Mouse (Mus musculus): ENCODE results near the gene Jazf1. TPM values are rescaled to one million over a fixed set of nuclear protein-coding genes. Genes with fewer than 3 reads are reported as not detected.
A peak's percentile ranks its signal among the peaks of the same experiment; 100 is the strongest.

Gene Jazf1
- polyA plus RNA-seq, 1 experiment from 2014 or later, result 9.3 TPM

DNA sequence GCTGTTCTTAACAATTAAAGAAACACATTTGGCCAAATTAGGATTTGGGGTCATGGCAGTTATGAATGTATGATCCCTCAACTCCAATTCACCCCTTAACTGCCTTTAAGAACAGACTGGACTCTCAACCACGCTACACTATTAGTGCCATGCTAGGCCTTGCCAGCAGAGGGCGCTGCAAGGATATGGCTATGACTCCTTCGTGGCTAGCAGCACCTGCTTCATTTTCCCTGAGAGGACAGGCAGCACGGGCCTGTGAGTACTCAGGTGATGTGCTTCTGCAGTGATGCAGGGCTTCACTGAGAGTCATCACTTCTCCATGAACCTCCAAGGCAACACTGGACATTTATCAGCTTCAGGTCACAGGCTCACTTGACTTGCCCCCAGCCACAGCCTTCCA lies 110.7 kb downstream of the Jazf1 start:
- Histone ChIP-seq H3K36me3 (ENCODE audit: control insufficient read depth, insufficient read depth, low read length) (no peaks in the 10 kb centered on the region), H3K27me3 (ENCODE audit: control insufficient read depth, insufficient read depth, low read length) (no peaks in the 10 kb centered on the region), H3K4me2 (replicated peaks; ENCODE audit: low read depth, low read length) (no peak overlapping the region), H3K27ac (ENCODE audit: low read length) (no peak overlapping the region), H3K9ac (replicated peaks; ENCODE audit: low read depth, low read length) (no peak overlapping the region), H3K9me3 (ENCODE audit: control insufficient read depth, low read depth, low read length) (no peaks in the 10 kb centered on the region), H3K4me3 (ENCODE audit: low read depth, low read length) (no peak overlapping the region), H3K4me1 (ENCODE audit: control insufficient read depth, insufficient read depth, low read length) (peaks cover 31% of the 10 kb centered on the region)
- 8% methylated on average over 4 of the region's 4 CpGs for WGBS
- ATAC-seq (ENCODE audit: insufficient number of reproducible peaks, insufficient read depth, low FRiP score, low read depth), result no peak

DNA sequence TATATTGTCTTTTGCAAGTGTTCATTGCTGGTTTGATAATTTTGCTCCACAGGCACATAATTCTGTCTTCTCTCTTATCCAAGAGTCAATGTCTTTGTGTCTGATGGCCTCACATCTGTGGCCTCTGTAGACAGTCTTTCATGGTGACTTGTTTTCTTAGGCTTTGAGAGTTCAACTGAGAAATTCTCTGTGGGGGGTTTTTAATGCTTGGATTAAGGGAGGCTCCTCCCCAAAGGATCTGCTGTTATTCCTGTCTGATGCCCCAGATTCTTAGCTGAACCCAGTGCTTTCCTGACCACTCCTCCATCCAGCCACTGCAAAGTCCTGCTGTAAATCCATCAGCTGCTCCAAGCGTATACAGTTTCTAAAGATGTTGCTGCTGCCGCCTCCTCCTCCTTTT lies 112.3 kb downstream of the Jazf1 start:
- H3K4me2 ChIP-seq (replicated peaks; ENCODE audit: low read depth, low read length), result no peak overlapping the region
- ATAC-seq (ENCODE audit: insufficient number of reproducible peaks, insufficient read depth, low FRiP score, low read depth), result no peak
- H3K9me3 ChIP-seq (ENCODE audit: control insufficient read depth, low read depth, low read length), result no peaks in the 10 kb centered on the region
- no peaks in the 10 kb centered on the region for H3K36me3 ChIP-seq (ENCODE audit: control insufficient read depth, insufficient read depth, low read length)
- H3K4me1 ChIP-seq (ENCODE audit: control insufficient read depth, insufficient read depth, low read length), result peaks cover 26% of the 10 kb centered on the region
- no peak overlapping the region for H3K9ac ChIP-seq (replicated peaks; ENCODE audit: low read depth, low read length)
- H3K27me3 ChIP-seq (ENCODE audit: control insufficient read depth, insufficient read depth, low read length), result no peaks in the 10 kb centered on the region
- H3K27ac ChIP-seq (ENCODE audit: low read length), result no peak overlapping the region
- WGBS, result 90% methylated on average over 2 of the region's 2 CpGs
- H3K4me3 ChIP-seq (ENCODE audit: low read depth, low read length), result no peak overlapping the region

DNA sequence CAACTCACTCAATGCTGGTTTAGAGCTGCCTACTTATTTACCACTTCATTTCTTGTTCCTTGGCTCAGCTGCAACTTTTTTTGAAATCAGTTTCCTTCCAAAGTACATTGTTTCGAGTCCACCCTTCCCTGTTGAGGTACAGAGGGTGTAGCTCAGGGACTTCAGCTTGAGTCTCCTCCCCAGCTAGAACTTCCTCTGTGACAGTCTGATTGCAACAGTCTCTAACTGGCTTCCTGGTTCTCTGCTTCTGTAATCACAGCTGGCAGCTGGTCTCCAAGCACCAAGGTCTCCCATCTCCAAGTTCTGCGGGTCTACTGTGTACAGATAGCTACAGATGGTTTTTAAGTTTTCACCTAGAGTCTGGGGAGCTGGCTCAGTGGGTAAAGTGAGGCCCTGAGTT lies 113.1 kb downstream of the Jazf1 start:
- Histone ChIP-seq H3K9me3 (ENCODE audit: control insufficient read depth, low read depth, low read length) (no peaks in the 10 kb centered on the region), H3K36me3 (ENCODE audit: control insufficient read depth, insufficient read depth, low read length) (no peaks in the 10 kb centered on the region), H3K4me1 (ENCODE audit: control insufficient read depth, insufficient read depth, low read length) (peaks cover 26% of the 10 kb centered on the region), H3K9ac (replicated peaks; ENCODE audit: low read depth, low read length) (no peak overlapping the region), H3K4me3 (ENCODE audit: low read depth, low read length) (no peak overlapping the region), H3K27me3 (ENCODE audit: control insufficient read depth, insufficient read depth, low read length) (no peaks in the 10 kb centered on the region), H3K4me2 (replicated peaks; ENCODE audit: low read depth, low read length) (no peak overlapping the region), H3K27ac (ENCODE audit: low read length) (no peak overlapping the region)
- 74% methylated on average over 2 of the region's 2 CpGs for WGBS
- ATAC-seq (ENCODE audit: insufficient number of reproducible peaks, insufficient read depth, low FRiP score, low read depth), result no peak

DNA sequence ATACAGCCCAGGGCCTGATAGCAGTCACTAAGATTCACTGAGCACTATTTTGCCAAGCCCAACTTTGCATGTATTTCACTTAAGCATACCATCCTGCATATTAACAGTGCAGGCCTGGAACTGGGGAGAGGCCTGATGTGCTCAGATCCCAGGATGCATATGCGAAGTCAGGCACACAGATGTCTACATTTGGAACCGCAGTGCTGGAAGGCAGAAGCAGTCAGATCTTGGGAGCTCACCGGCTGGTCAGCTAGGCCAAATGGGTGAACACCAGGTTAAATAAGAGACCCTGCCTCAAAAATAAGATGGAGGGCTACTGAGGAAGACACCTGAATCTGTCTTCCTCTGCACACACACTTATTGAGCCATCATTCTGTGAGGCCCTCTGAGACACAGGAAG lies 113.6 kb downstream of the Jazf1 start:
- no peak for ATAC-seq (ENCODE audit: insufficient number of reproducible peaks, insufficient read depth, low FRiP score, low read depth)
- H3K4me3 ChIP-seq (ENCODE audit: low read depth, low read length), result no peak overlapping the region
- no peaks in the 10 kb centered on the region for H3K27me3 ChIP-seq (ENCODE audit: control insufficient read depth, insufficient read depth, low read length)
- H3K9me3 ChIP-seq (ENCODE audit: control insufficient read depth, low read depth, low read length), result no peaks in the 10 kb centered on the region
- H3K4me1 ChIP-seq (ENCODE audit: control insufficient read depth, insufficient read depth, low read length), result peaks cover 26% of the 10 kb centered on the region
- H3K36me3 ChIP-seq (ENCODE audit: control insufficient read depth, insufficient read depth, low read length), result no peaks in the 10 kb centered on the region
- H3K4me2 ChIP-seq (replicated peaks; ENCODE audit: low read depth, low read length), result no peak overlapping the region
- H3K9ac ChIP-seq (replicated peaks; ENCODE audit: low read depth, low read length), result no peak overlapping the region
- H3K27ac ChIP-seq (ENCODE audit: low read length), result no peak overlapping the region
- 92% methylated on average over 3 of the region's 3 CpGs for WGBS

GRCm38 (mm10) chr6:52954441-52954840 lies 114.0 kb downstream of the Jazf1 start:
- Histone ChIP-seq H3K27ac (ENCODE audit: low read length) (no peak overlapping the region), H3K9me3 (ENCODE audit: control insufficient read depth, low read depth, low read length) (no peaks in the 10 kb centered on the region), H3K9ac (replicated peaks; ENCODE audit: low read depth, low read length) (no peak overlapping the region), H3K4me1 (ENCODE audit: control insufficient read depth, insufficient read depth, low read length) (peaks cover 26% of the 10 kb centered on the region), H3K27me3 (ENCODE audit: control insufficient read depth, insufficient read depth, low read length) (no peaks in the 10 kb centered on the region), H3K4me2 (replicated peaks; ENCODE audit: low read depth, low read length) (no peak overlapping the region), H3K4me3 (ENCODE audit: low read depth, low read length) (no peak overlapping the region), H3K36me3 (ENCODE audit: control insufficient read depth, insufficient read depth, low read length) (no peaks in the 10 kb centered on the region)
- no peak; the same call in 1 of the 2 replicates for ATAC-seq (ENCODE audit: insufficient number of reproducible peaks, insufficient read depth, low FRiP score, low read depth)
- 50% methylated on average over 9 of the region's 9 CpGs for WGBS

- ATAC-seq (ENCODE audit: insufficient number of reproducible peaks, insufficient read depth, low FRiP score, low read depth), result no peak
- Histone ChIP-seq H3K27ac (ENCODE audit: low read length) (no peak overlapping the region), H3K4me3 (ENCODE audit: low read depth, low read length) (no peak overlapping the region), H3K36me3 (ENCODE audit: control insufficient read depth, insufficient read depth, low read length) (no peaks in the 10 kb centered on the region), H3K9me3 (ENCODE audit: control insufficient read depth, low read depth, low read length) (no peaks in the 10 kb centered on the region), H3K4me1 (ENCODE audit: control insufficient read depth, insufficient read depth, low read length) (peaks cover 21% of the 10 kb centered on the region; the same call in 1 of the 2 replicates), H3K4me2 (replicated peaks; ENCODE audit: low read depth, low read length) (no peak overlapping the region), H3K27me3 (ENCODE audit: control insufficient read depth, insufficient read depth, low read length) (no peaks in the 10 kb centered on the region), H3K9ac (replicated peaks; ENCODE audit: low read depth, low read length) (no peak overlapping the region)
- 60% methylated on average over 8 of the region's 8 CpGs for WGBS
These were observed 115.9 kb downstream of the Jazf1 start for GRCm38 (mm10) chr6:52952526-52952900.

DNA sequence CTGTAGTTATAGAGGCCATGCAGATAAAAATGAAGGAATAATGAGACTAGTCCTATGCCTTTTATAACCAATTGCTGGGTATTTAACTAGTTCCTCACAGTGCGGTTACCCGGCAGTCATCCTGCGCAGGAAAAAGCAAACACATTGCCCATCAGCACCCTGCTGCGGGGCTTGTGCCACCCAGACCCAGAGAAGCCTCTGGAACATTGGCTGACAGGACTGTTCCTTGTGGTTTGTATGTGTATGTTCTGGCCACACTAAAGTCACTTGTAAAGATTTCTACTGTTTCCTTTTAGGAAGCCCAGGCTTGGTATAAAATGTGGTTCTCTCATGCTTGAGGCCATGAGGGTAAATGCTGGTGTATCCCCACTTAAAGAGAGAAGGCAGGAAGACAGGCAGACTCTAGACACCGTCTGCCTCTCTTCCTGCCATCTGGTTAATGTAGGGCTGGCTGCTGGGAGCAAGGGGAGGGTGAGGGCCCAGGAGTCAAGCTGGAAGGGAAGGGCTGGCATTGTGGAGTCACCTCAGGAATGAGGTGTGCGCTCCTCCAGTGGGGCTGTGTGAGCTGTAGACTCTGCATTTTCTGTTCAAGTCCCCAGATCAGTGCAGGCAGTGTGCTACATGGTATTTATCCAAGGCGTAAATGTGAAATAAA lies 116.4 kb downstream of the Jazf1 start:
- no peaks in the 10 kb centered on the region for H3K36me3 ChIP-seq (ENCODE audit: control insufficient read depth, insufficient read depth, low read length)
- no peak overlapping the region for H3K4me2 ChIP-seq (replicated peaks; ENCODE audit: low read depth, low read length)
- H3K4me3 ChIP-seq (ENCODE audit: low read depth, low read length), result no peak overlapping the region
- H3K27ac ChIP-seq (ENCODE audit: low read length), result peak overlapping the region; percentile 35; the same call in 1 of the 2 replicates
- no peak for ATAC-seq (ENCODE audit: insufficient number of reproducible peaks, insufficient read depth, low FRiP score, low read depth)
- peaks cover 21% of the 10 kb centered on the region; the same call in 1 of the 2 replicates for H3K4me1 ChIP-seq (ENCODE audit: control insufficient read depth, insufficient read depth, low read length)
- H3K9ac ChIP-seq (replicated peaks; ENCODE audit: low read depth, low read length), result no peak overlapping the region
- H3K27me3 ChIP-seq (ENCODE audit: control insufficient read depth, insufficient read depth, low read length), result no peaks in the 10 kb centered on the region
- 64% methylated on average over 7 of the region's 7 CpGs for WGBS
- no peaks in the 10 kb centered on the region for H3K9me3 ChIP-seq (ENCODE audit: control insufficient read depth, low read depth, low read length)

- H3K36me3 ChIP-seq (ENCODE audit: control insufficient read depth, insufficient read depth, low read length), result no peaks in the 10 kb centered on the region
- H3K4me3 ChIP-seq (ENCODE audit: low read depth, low read length), result no peak overlapping the region
- 62% methylated on average over 5 of the region's 5 CpGs for WGBS
- ATAC-seq (ENCODE audit: insufficient number of reproducible peaks, insufficient read depth, low FRiP score, low read depth), result no peak
- no peaks in the 10 kb centered on the region for H3K9me3 ChIP-seq (ENCODE audit: control insufficient read depth, low read depth, low read length)
- H3K9ac ChIP-seq (replicated peaks; ENCODE audit: low read depth, low read length), result no peak overlapping the region
- no peak overlapping the region for H3K27ac ChIP-seq (ENCODE audit: low read length)
- H3K4me2 ChIP-seq (replicated peaks; ENCODE audit: low read depth, low read length), result no peak overlapping the region
- no peaks in the 10 kb centered on the region for H3K27me3 ChIP-seq (ENCODE audit: control insufficient read depth, insufficient read depth, low read length)
- H3K4me1 ChIP-seq (ENCODE audit: control insufficient read depth, insufficient read depth, low read length), result peaks cover 17% of the 10 kb centered on the region; the same call in 1 of the 2 replicates
These were observed 118.1 kb downstream of the Jazf1 start for GRCm38 (mm10) chr6:52950371-52950770.

DNA sequence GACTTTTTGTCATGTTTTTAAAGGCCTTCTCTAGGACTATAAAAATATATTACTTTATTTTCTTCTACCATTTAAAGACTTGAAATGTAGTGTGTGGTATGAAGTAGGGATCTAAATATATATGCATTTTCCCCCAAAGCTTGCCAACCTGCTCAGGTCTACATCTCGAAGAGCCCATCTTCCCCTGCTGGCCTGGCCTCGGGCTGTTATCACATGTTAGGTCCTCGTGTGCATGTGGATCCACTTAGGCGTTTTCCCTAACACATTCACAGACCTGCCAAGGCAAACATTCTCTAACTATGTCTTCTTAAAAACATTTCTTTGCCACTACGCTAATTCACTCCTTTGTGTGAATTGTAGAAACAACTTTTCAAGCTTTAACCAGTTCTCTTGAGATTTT lies 125.9 kb downstream of the Jazf1 start:
- no peaks in the 10 kb centered on the region for H3K4me1 ChIP-seq (ENCODE audit: control insufficient read depth, insufficient read depth, low read length)
- H3K4me3 ChIP-seq (ENCODE audit: low read depth, low read length), result no peak overlapping the region
- no peaks in the 10 kb centered on the region for H3K27me3 ChIP-seq (ENCODE audit: control insufficient read depth, insufficient read depth, low read length)
- H3K27ac ChIP-seq (ENCODE audit: low read length), result no peak overlapping the region
- H3K4me2 ChIP-seq (replicated peaks; ENCODE audit: low read depth, low read length), result no peak overlapping the region
- WGBS, result 68% methylated on average over 5 of the region's 5 CpGs
- H3K9me3 ChIP-seq (ENCODE audit: control insufficient read depth, low read depth, low read length), result no peaks in the 10 kb centered on the region
- no peak for ATAC-seq (ENCODE audit: insufficient number of reproducible peaks, insufficient read depth, low FRiP score, low read depth)
- H3K36me3 ChIP-seq (ENCODE audit: control insufficient read depth, insufficient read depth, low read length), result no peaks in the 10 kb centered on the region
- H3K9ac ChIP-seq (replicated peaks; ENCODE audit: low read depth, low read length), result no peak overlapping the region
